Mouse (Mus musculus) adrenal gland (tissue): ENCODE results near the gene Wapl.

Source experiments
- intact Hi-C: fragments of 180-260 bp; cut with DNase I; formaldehyde crosslinking; loops from one replicate; pipeline ENCODE4 v1.15.1; 2025

Gene Wapl

DNA sequence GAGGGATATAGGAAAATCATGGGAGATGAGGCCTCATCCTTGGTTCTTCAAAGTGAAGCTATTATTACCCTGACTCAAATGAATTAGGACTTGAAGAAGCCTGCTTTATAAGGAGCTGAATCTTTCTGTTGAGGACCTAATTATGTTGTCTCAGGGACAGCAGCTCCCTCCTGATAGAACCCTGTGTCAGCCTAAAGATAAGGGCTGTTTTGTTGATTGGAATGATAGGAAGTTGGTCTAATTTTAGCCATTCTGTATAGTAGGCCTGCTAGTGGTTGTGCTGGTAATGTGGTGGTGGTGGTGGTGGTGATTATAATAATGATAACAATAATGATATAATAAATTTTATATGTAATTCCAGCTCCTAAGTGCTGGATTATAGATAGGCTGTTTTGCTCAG lies 11.3 kb downstream of the Wapl start:
- intact Hi-C loops, result loop anchor here (5.0 kb wide), 1 partner anchor 37 kb away; no protein-coding TSS in a partner anchor

GRCm38 (mm10) chr14:34693970-34694369 lies 20.2 kb downstream of the Wapl start:
- intact Hi-C loops, result no loop called here

DNA sequence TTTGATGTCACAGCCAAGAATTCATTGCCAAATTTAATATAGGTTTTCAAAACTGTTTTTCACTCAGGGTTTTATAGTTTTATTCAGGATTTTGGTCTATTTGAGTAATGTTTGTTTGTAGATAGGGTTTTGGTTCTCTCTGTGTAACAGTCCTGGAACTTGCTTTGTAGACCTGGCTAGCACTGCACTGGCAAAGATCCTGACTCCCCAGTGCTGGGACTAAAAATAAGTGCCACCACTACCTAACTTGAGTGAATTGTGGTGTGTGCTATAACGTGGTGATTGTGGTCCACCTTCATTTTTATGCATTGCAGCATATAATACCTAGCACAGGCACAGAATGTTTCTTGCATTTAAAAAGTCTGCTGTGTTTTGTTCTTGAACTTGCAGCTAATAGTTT lies 23.6 kb downstream of the Wapl start:
- intact Hi-C loops, result no loop called here

- intact Hi-C loops, result no loop called here
These were observed 36.5 kb downstream of the Wapl start for GRCm38 (mm10) chr14:34710209-34710608.

DNA sequence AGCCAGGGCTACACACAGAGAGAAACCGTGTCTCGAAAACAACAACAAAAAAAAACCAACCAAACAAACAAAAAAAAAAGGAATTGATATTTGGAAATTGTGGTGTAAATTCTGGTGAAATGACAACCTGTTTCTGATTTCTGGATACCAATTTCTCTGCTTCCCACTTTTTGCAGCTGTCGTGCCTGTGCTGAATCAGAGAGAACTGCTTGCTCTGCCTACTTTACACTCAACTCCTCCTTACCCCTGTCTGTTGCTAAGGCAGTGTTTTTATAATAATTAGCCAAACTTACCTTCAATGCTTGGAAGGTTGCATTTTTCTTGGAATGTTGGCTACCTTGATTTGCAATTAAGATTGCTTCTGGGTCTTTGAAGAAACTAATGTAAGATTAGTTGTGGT lies 38.3 kb downstream of the Wapl start:
- intact Hi-C loops, result no loop called here

DNA sequence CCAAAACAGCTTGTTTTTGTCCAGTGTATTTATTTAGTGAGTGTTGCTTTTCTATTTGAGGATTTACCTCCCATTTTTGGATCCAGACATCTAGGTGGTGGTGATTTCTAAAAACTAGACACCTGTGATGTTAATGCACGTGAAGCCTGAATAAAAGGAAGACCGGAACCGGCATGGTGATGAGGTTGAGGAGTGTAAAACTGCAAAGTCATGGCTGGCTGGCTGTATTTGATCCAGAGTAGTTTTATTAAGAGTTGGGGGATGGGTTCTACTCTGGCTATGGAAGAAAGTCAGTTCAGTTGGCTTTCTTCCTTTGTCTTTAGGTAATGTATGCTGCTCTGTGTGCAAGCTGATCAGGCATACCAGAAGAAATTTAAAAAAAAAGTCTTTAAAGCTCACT lies 39.1 kb downstream of the Wapl start:
- intact Hi-C loops, result no loop called here

DNA sequence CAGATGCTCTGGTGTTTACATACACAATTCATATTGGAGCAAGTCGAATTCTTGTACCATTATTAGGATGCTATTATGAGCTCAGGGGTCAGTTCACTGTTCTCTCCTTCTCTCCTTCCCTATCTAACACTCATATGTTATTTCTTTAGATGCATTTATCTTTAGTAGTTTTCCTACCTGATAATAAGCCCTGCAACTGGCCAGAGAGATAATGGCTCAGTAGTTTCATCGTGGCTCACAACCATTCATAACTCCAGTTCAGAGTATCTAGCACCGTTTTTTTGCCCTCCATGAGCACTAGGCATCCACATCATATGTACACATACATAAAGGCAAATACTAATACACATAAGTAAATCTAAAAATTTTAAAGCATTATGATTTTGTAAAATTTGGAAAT lies 44.4 kb downstream of the Wapl start:
- intact Hi-C loops, result no loop called here

DNA sequence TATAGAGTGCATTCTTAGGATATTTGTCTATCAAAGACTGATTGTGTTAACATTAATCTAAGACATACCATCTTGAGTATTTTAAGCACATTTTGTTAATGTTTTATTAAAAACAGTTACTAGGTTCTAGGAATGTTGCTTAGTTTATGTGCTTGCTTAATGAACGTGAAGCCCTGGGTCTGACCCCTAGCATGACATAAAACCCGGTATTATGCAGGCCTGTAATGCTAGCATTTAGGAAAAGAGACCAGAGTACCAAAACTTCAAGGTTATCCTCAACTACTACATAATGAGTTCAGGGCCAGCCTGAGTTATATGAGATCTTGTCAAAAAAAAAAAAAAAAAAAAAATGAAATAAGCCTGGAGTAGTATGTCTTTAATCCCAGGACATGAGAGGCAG lies 54.0 kb downstream of the Wapl start:
- intact Hi-C loops, result no loop called here

DNA sequence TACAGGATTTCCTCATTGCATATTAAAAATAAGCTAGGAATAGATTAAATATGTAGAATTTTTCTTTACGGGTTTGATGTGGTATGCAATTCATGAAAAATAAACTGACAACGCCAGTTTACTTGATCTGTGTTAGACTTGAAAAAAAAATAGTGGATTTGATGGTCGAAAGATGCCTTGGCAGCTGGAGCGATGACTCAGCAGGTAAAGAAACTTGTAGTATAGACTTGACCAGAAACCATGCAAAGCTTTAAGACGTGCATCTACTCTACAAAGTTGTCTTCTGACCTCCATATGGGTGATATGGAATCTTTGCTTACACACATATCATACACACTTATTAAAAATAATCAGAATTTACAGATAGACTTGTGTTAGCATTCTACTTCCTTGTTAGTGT lies 61.7 kb downstream of the Wapl start:
- intact Hi-C loops, result no loop called here

GRCm38 (mm10) chr14:34745401-34745800 lies 71.7 kb downstream of the Wapl start:
- intact Hi-C loops, result no loop called here

DNA sequence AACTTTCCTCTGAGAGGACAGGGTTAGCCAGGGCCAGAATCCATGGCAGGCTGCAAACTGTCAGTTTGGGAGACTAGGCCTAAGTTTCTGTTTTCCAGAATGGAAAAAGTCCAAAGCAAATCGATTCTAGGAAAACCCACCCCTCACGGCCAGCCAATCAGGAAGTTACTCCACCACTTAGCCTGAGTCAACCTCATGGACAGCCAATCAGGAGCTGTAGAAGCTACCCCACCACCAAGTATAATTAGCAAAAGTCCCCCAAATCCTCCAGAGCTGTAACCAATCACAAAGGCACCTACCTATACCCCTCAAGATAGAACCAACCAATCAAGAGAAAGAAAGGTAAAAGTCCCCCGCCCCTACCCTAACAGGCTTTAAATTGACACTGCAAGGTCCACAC lies 82.0 kb downstream of the Wapl start:
- intact Hi-C loops, result no loop called here

- intact Hi-C loops, result no loop called here
These were observed 86.2 kb downstream of the Wapl start for GRCm38 (mm10) chr14:34759938-34760337.

DNA sequence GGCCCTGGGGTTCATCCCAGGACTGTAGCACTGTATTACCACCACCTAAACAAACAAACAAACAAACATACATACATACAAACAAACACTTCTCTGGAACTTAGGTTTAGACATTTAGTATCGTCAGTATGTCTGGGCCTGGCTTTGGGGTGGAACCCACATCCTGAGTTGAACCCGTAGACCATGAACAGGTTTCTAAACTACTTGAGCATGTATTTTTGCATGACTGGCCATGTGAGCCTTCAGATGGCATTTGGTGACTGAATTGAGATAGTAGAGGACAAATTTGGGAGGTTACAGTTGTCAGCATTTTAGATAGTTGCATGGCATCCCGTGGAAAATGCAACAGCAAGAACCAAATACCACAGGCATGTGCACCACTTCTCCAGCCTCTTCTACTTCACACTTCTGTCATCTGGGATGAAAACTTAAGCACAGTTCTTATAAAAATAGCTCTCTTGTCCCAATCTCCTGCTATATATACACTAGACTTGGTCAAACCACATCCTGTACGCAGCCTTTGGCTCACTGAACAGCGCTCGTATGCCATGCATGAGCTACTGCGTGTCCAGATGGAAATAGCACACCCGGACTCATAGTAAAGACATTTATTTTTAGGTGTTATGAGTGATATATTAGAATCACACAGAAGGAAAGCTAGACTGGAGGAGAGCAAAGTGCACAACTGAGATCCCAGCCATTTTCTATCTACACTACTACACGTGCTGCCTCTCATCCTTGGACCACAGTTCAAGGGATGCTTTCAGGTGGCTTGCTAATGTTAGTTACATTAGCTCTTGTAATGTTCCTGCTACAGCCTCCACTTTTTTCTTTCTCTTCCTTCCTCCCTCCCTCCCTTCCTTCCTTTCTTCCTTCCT lies 87.6 kb downstream of the Wapl start:
- intact Hi-C loops, result no loop called here

GRCm38 (mm10) chr14:34762682-34763081 lies 89.0 kb downstream of the Wapl start:
- intact Hi-C loops, result no loop called here

DNA sequence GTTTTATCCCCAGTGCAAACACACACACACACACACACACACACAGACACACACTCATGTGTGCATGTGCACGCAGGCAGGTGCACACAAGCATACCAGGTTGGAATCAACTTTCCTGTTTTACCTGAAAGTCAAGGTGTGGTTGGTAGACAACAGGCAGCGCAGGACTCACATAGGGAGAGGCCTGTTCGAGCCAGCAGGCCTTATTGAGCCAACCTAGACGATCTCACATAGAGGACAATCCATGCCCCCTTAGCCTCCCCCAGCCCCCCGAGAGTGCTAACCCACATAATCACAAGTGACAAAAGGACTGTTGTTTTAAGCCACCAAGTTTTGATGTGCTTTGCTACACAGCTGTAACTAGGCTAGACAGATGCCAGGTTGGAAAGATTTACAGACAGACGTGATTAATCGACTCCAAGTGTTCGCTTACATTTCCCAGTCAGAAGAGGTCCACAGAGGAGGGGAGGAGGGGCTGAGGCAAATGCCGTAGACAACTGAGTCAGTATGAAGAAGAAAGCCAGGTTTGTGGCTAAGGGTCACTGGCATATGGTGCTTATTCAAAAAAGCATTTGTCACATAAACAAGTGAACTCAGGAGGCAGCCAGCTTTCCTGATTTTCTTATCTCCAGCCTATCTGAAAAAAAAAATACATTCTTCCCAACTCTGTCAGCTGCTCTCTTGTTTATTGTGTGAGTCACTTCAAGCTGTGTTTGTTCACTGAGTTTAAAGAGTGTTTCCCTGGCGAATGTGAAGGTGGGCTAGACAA lies 90.2 kb downstream of the Wapl start:
- intact Hi-C loops, result no loop called here

- intact Hi-C loops, result no loop called here
These were observed 91.2 kb downstream of the Wapl start for GRCm38 (mm10) chr14:34764908-34765307.

DNA sequence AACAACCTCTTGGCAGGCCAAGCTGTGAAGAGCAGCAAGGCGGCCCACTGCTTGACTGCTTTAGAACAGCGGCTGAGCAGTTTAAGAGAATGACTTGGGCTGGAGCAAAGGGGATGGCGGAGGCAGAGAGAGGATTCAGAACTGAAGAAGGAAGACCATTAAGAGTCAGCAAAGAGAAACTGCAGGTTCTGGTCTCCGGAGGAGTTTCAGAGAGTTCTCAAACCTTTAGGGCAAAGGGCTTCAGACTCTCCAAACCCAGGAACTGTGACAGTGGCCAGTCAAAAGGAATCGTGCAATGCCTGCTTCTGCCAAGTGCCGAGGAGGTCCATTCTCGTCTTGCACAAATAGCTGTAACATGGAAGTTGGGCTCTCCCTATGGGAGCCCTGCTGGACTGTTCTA lies 91.7 kb downstream of the Wapl start:
- intact Hi-C loops, result no loop called here

DNA sequence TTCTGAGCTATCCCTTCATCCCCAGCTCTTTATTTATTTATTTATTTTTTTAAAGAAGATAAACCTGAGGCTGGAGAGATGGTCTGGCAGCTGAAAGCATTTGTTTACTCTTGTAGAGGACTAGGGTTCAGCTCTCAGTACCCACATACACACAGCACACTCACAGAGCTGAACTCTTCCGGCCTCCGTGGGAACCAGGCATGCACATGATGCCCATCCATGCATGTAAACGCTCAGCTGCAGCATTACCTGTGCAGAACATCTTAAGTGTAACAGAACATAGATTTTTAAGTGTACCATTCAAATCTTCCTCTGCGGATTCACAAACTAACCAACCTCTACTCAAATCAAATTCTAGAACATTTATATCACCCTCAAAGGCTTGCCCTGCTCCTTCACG lies 92.5 kb downstream of the Wapl start:
- intact Hi-C loops, result no loop called here

DNA sequence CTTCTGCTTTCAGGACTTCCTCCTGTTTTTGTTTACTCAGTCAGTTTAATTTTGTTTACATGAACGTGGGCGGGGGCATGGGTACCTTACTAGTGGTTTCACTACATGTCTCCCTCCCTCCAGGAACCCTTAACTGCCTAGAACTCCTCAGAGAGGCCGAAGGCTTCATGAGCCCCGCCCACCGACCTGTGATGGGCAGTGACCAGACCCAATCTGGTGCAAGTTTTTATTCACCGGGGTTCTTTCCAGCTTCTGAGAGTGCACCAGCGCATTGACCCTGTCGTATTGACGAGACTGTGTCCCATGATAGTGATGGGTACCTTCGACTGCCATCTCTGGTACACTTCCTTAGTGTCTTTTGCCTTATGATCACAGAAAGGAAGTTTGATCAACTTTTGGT lies 94.6 kb downstream of the Wapl start:
- intact Hi-C loops, result loop anchor here (2.0 kb wide), 1 partner anchor 148 kb away; no protein-coding TSS in a partner anchor

DNA sequence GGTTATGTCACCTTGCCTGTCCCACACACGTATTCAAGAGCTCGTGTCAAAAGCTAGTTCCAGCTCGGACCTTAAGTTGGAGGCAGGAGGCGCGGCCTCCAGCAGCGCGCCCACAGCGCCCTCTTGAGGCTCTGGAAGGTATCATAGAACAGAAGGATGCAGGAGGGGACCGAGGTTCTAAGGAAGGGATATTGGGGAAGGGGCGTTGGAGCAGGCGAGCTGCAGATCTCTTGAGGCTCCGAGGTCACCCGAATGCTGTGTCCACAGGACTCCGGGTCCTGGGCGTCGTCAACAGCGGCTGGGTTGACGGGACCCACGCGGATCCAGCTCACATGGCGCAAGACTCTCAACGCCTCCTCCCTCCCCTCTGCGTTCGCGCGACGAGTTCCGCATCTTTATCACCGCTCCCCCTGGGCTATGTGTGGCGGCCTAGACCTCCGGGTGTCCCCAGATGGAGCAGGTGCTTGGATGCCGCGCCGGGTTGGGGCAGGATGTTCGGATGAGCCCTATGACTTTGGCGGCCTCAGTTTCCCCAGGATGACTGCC lies 95.4 kb downstream of the Wapl start:
- intact Hi-C loops, result loop anchor here (2.0 kb wide), 1 partner anchor 148 kb away; no protein-coding TSS in a partner anchor

- intact Hi-C loops, result loop anchor here (2.0 kb wide), 1 partner anchor 149 kb away; no protein-coding TSS in a partner anchor
These were observed 95.9 kb downstream of the Wapl start for GRCm38 (mm10) chr14:34769567-34770158.

GRCm38 (mm10) chr14:34770467-34770866 lies 96.7 kb downstream of the Wapl start:
- intact Hi-C loops, result no loop called here
